Mouse (Mus musculus): Measurements from ENCODE around the gene 4930507D05Rik.
A peak's percentile ranks its signal among the peaks of the same experiment; 100 is the strongest.

GRCm38 (mm10) chr10:62500088-62500915 is 51.0 kb downstream of the 4930507D05Rik start:
- no peak for TF ChIP-seq CHD2 (IDR thresholded peaks at IDR 0.05; ENCODE audit: low read depth, low read length)
- TF ChIP-seq ZC3H11A (IDR thresholded peaks at IDR 0.05; ENCODE audit: borderline replicate concordance, low read depth, low read length): peak; percentile 92
- TF ChIP-seq MAFK (IDR thresholded peaks at IDR 0.05; ENCODE audit: insufficient read depth, low read depth, low read length): no peak

All from ES-E14 (cell line).